Mouse (Mus musculus) embryo, embryonic 11 days (tissue): ENCODE data around the gene Plcl1.
A peak's percentile ranks its signal among the peaks of the same experiment; 100 is the strongest.

Source experiments
- DNase-seq: peaks from one replicate; pipeline ENCODE4 v3.0.0-alpha.2; 2015

Gene Plcl1

DNA sequence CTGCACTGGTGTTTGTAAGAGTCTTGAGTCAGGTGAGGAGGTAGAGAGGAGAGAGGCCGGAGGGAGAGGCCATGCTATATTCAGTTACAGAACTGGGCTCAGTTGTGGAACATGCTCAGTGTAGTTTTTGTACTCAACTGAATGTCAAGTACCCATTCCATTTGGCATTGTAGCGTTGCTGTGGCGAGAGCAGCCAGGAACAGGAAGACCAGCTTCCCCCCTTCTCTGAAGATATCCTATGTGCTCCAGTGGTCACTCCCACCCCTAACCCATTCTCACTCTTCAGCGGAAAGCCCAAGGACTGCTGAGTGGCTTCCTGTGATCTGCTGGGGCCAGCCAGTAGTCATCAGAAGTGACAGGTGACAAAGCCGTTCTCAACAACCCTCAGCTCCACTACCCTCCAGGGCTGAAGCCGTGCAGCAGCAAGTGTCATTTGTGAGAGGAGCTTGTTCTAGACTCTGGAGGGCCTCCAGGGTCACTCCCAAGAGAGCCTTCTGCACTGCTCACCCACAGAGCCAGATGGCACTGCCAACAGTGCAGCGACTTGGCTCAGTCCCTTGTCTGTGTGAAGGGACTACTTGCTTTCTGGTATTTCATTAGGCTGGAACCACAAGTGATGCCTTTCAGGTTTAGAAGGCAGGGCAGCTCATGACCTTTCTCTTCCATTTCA, 213.0 kb downstream of the Plcl1 start:
- no peak for DNase-seq

DNA sequence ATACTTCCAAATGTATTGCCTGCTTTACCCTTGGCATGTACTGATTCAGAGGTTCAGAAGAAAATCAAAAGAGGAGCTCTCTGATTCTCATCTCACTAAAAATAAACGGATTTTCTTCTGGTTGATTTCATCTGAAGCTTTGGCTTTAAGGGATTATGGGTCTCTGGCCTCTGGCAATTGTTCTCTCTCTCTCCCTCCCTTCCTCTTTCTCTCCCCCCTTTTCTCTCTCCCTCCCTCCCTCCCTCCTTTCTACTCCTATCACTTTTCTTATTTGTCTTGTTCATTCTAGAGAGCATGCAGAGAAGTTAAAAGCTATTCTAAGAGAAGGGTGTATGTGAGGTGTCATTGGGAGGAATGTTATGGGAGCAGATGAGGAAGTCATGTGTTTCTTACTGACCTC, 225.8 kb downstream of the Plcl1 start:
- DNase-seq = no peak

DNA sequence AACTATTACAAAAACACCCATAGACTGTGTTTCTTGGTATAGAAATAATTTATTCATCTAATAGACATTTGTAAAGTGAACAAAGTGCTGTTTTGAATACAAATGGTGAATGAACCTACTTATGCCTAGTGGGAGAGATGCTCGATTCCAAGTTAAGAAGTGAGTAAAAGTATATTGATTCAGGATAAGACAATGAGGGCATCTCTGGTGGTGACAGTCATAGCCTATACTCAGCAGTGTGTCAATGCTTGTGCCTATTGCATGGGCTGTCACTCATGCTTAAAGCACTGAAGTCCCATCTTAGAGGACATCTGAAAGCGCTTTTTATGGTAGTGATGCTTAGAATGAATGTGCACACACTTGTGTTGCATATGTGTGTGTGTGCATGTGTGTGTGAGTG, 226.3 kb downstream of the Plcl1 start:
- DNase-seq = no peak

DNA sequence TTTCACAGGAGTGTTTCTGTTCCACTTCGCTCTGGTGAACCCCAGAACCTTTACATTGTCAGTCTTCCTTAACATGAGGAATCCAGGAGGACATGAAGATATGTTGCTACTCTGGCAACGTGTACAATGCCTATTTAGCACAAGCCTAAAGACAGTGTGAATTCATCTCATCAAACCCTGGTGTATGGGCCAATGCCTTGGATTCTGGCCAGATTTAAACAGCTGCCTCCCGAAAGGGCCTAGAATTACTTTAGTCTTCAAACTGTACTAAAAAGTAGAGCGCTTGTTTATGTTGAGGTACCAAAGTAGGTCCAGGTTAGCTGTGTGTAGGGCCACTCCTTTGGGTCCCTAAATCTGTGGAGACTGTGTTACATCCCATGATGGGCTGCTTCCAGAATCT, 227.6 kb downstream of the Plcl1 start:
- no peak for DNase-seq

- no peak for DNase-seq
Observed at GRCm38 (mm10) chr1:55659518-55660210, 253.9 kb downstream of the Plcl1 start.

- DNase-seq = no peak
Observed at GRCm38 (mm10) chr1:55661381-55661780, 255.7 kb downstream of the Plcl1 start.

DNA sequence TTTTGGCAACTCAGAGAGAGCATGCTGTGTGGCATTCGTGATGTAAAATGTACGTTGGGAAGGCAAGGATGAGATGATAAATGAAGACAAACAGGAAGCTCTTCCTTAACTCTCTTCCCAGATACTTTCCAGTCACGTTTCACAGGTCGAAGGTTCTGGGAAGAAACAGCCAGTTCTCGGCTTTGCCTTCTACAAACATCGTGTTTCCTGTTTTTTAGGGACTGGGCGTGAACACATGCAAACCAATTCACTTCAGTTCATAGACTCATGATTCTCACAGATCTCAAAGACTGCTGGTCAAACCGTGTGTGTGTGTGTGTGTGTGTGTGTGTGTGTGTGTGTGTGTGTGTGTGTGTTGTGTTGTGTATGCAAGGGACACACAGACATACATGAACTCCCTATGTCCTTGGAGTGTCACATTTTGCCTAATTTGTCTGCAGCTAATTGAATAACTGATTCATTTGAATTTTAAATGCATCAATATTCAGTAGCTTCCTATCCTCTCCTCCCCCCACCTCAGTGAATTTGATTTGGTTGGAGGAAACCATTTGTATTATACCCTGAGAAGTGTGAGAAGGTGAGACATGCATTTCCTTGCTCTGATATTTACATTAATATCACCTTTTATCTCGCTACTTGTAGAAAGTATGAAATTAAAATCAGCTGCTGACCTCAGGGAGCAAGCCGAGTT, 259.6 kb downstream of the Plcl1 start:
- DNase-seq = no peak

DNA sequence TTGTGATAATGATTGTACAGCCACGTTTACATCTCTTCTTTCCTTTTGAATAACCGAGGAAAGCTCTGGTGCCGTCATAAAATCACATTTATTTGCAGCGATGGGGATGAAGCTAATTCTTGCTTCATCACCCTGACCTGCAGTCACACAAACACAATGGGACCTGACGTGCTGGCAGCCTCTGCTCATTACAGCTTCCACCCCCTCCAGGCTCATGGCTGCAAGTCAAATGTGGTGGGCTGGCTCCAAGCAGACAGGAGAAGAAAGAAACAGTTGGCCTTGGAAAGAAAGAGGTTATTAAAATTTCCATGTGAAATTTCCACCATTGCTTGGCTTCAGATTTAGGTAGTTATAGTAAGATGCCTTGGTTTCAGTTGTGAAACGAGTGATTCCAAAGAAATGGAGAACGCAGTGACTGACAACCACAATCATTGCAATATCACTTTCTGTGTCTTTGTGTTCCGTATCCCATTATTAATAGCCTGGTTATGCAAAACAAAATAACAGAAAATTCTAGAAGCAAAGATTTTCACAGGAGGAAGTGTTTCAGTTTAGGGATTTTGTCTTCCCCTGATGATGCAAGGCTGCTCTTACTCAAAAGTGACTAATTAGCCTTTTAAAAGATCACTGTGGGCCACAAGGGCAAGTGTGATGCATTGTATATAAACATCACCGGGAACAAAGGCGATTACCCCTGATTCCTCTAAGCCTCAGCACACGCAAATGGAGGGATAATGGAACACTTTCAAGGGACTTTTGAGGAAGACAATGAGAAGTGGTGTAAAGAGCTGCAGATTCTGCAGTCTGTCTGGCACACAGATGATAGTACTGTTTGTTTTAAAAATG, 260.3 kb downstream of the Plcl1 start:
- DNase-seq = peak; percentile 32

GRCm38 (mm10) chr1:55666798-55667197, 261.1 kb downstream of the Plcl1 start:
- DNase-seq = peak; percentile 8

- DNase-seq = no peak
Observed at GRCm38 (mm10) chr1:55668622-55669237, 263.0 kb downstream of the Plcl1 start.

- DNase-seq = no peak
Observed at GRCm38 (mm10) chr1:55682676-55683075, 277.0 kb downstream of the Plcl1 start.

DNA sequence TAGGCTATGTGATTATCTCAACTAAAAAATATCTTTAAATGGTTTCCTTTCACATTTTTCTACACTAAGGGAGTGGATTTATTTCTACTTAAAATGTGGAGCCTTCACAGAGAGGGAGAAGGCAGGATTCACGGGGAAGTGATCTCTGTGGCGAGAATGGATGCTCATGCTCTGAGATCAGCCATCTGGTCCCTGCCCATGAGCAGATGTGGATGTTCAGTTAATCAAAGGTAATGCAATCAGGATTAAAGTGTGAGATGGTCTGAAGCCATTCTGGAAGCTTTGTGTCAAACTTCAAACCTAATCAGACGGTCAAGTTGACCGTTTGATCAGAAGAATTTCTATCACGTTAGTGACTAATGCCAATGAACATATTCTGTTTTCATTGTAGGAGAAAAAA, 280.5 kb downstream of the Plcl1 start:
- DNase-seq = no peak

DNA sequence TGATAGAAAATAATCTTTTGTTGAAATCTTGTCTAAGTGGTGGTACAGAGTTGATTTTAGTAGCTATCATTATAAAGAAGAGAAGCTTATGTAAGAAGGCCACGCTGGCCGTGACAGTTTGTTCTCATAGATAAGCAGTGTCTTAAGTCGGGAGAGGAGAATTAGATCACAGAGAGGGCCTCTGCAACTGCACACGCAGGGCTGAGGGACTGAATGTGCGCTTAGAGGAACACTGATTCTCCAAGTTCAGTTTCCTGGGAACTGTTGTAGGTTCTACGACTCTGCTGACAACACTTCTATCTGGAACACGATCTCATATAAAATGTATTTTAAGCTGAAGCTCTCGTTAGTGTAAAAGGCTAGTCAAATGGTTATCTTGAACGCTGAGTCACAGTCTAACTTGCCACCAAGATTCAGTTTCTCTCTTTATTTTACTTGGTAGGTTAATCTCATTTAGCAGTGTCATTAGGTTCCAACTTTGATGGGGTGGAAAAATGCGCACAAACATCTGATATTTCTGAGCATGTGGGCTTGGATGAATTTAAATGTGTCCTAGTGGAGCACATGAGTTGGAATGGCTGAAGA, 288.0 kb downstream of the Plcl1 start:
- no peak for DNase-seq

DNA sequence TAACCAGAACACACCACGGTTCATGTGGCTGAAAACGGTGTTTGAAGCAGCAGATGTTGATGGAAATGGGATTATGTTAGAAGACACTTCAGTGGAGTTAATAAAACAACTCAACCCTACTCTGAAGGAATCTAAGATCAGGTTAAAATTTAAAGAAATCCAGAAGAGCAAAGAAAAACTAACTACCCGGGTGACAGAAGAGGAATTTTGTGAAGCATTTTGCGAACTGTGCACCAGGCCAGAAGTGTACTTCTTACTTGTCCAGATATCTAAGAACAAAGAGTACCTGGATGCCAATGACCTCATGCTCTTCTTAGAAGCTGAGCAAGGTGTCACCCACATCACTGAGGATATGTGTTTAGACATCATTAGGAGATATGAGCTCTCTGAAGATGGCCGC, 290.5 kb downstream of the Plcl1 start:
- no peak for DNase-seq

DNA sequence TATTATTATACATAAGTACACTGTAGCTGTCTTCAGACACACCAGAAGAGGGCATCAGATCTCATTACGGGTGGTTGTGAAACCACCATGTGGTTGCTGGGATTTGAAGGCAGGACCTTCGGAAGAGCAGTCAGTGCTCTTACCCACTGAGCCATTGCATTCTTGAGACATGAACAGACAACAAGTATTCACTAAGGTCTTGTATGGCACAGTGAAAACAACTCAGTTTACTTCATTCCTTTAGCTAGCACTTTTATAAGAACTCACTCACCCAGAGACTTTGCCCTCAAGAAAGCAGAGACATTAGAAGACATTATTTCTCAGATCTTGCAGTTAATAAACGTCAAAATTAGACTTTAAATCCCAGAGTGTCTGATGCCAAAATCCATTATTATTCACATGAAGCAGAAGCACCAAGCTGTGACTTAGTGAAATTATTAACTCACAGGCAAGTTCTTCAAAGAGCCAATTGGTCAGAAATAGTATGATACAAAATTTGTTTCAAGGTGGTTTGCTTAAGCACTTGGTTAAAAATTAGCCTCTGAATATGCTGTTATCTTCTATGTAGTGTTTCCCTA, 293.8 kb downstream of the Plcl1 start:
- no peak for DNase-seq

GRCm38 (mm10) chr1:55700016-55700415, 294.3 kb downstream of the Plcl1 start:
- no peak for DNase-seq

DNA sequence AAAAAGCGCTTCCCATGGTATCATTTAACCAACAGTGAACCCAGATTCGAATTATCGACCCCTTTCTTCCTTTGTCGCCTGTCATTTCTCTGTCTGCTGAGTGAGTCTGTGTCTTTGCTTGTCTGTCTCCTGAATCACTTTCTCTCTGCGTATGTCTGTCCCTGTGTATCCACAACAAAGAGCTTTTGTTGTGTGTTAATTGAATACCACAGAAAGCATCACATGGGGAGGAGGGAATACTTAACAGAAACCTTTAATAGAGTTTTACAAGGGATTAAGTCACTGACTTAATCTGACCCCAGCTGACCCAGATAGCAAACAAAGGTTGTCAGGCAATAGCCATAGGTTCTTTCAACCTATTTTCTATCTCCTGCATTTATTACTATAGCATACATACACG, 295.0 kb downstream of the Plcl1 start:
- DNase-seq = peak; percentile 6

DNA sequence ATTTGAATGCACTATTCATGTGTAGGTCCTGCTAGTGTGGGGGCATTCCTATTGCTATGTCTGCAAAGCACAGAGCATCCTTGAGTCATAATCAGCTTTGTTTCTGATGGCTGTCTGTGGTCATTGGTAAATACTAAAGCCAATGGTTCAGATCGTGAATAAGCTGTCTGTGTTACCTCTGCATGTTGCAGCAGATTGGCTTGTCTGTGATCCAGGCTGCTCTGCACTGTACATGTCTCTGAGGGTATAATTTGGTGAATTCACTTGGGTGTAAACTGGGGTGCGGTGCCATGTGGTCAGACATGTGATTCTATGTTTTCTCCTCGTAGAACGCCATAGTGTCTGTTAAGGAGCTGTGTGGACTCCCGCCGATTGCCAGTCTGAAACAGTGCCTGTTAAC, 295.9 kb downstream of the Plcl1 start:
- DNase-seq = no peak

GRCm38 (mm10) chr1:55702106-55702505, 296.4 kb downstream of the Plcl1 start:
- peak; percentile 27 for DNase-seq

- DNase-seq = peak; percentile 51
Observed at GRCm38 (mm10) chr1:55704707-55705106, 299.0 kb downstream of the Plcl1 start.

DNA sequence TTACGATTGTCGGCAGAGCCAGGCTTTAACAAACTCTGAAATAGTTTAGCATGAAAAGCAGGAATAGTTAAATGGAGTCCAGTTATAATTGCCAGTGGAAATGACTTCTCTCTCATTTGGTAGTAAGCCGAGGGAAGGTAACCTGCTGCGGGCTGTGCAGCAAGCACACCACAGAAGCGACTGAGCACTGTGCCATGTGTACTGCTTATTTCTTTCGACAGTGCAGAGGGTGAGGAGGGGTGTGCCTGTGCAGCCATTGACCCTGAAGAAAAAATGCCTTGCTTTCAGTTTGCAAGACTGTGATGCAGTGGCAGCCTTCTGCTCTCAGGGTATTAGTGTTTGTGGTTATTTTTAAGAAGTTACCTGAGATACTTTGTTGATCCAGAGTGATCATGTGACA, 299.5 kb downstream of the Plcl1 start:
- peak; percentile 11 for DNase-seq

GRCm38 (mm10) chr1:55705756-55706155, 300.0 kb downstream of the Plcl1 start:
- peak; percentile 3 for DNase-seq
